Mouse (Mus musculus) thymus, postnatal 0 days (tissue): ENCODE data around the gene Rabepk. TPM values are rescaled to one million over a fixed set of nuclear protein-coding genes. Genes with fewer than 3 reads are reported as not detected.
"Not testable (repeated sequence)": the region's sequence is repeated elsewhere in the genome, so short reads cannot be mapped to it uniquely, and the experiment has no call there.

Experiments used
- DNase-seq: peaks from one replicate; pipeline ENCODE4 v3.0.0-alpha.2; 2015; ENCODE audit warnings: low spot score
- polyA plus RNA-seq: library from polyadenylated mRNA; unstranded; fragments of >200 nt; fragmentation: Nextera tagmentation; extraction: Ambion mirVana; gene quantifications from 2 replicates; pipeline ENCODE4 v1.2.1, GENCODE M21; 2015

Rabepk gene
- polyA plus RNA-seq, 1 experiment from 2014 or later, result 35.1 TPM

DNA sequence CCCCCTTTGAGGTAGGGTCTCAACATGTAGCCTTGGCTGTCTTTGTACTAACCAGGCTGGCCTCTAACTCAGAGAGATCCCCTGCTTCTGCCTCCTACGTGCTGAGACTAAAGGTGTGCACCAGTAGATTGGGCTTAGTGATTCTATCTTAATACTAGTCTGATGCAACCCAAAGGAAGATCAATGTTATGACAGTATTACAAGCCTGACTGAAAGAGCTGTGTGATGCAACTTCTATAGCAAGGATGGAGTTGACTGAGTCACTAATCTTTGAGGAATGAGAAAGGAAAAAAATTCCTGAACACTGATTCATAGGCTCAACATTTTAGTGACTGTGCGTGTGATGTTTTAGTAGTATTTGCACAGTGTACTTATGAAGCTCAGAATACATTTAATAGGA lies 29.7 kb downstream of the Rabepk start:
- DNase-seq, result no peak

DNA sequence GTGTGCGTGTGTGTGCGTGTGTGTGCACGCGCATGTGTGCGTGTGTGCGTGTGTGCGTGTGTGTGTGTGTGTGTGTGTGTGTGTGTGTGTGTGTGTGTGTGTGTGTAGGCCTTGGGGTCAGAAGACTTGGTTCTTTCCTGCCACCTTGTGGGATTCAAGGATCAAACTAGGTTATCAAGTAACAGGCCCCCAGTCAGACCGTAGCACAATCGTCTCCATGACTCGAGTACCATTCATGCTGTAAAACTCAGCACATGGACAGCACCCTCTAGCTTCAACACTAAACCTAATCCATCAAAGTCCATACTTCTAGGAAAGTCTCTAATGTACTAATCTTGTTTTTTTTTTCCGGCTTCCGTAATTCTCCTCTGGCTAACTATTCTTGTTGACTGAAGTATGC lies 34.9 kb downstream of the Rabepk start:
- no peak for DNase-seq

DNA sequence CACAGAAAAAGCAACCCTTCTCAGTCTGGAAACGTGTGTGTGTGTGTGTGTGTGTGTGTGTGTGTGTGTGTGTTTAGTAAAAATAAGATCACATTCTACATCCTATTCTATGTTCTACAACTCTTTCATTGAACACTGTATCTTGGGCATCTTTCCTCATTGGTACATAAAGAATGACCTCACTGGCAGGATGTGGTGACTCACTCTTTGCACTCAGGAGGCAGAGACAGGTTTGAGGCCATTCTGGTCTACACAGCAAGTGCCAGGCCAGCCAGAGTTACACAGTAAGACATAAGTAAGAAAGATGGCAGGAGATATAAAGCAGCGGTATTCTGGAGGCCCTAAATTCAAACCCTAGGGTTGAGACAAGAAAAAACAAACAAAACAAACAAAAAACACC lies 36.8 kb downstream of the Rabepk start:
- DNase-seq, result no peak

DNA sequence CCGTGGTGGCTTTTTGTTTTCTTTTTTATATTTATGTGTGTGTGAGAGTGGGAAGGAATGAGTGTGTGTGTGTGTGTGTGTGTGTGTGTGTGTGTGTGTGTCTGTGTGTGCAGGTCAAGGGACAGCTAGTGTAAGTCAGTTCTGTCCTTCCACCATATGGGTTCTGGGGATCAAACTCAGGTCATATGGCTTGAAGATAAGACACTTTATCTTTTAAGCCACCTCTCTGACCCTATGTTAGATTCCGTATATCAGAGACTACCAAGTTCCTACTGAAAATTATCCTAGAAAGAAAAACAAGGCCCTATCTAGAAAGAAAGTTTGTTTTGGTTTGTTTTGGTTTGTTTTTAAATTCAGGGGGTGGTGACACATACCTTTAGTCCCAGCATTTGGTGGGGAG lies 37.5 kb downstream of the Rabepk start:
- no peak for DNase-seq

DNA sequence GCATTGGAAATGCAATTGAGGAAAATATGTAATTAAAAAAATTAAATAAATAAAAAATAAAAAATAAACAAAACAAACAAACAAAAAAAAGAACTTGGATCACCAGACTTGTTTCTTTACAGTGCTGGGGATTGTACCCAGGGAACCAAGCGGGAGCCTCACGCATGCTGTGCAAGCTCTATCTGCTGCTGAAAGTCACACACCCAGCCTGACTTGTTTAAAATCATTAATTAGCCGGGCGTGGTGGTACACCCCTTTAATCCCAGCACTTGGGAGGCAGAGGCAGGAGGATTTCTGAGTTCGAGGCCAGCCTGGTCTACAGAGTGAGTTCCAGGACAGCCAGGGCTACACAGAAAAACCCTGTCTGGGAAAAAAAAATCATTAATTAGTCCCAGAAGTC lies 38.4 kb downstream of the Rabepk start:
- DNase-seq, result not testable (repeated sequence)

DNA sequence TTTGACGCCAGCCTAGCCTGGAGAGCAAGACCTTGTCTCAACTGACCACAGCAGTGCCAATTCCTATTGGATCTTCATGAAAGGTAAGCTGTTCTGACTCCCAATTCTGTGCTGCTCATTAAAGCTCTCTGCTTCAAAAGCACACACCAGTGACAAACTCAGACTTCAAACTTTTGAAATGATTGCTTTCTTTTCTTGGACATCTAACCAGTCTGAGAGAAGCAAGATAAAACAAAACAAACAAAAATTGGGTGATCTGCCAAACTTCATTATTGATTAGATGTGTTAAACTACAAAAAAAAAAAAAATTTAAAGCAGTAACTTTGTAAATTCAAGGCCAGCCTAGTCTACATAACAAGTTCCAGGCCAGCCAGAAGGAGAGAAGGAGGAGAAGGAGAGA lies 42.4 kb downstream of the Rabepk start:
- DNase-seq, result no peak

DNA sequence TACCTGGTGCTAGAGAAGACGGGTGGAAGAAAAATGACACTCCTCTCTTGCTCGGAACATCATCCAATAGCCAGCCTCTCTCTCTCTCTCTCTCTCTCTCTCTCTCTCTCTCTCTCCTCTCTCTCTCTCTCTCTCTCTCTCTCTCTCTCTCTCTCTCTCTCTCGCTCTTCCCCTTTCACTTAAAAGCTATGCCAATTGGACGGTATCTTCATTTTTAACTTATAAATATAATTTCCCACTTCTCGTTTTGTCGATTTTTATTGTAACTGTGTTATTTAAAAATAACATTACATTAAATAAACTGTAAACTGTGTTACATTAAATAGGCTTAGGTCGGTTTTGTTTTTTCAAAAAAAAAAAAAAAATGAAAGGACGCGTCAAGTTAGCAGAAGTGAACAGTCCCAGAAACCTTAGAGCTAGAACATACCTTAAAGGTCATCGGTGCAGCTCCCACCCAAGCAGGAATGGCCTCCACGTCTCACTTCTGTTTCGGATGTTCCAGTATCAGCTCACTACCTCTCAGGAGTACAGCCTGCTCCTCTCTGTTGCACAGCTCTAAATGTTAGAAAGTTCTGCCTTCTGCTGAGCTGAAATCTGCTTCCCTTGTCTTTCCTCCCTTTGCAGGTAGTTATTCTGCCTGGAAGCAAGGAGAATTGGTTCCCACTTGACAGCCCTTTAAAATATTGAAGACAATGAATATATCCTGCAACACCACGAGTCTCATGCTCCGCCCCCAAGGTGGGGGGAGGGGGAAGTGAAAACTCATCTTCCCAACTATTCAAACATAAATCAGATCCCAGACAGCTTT lies 45.0 kb downstream of the Rabepk start, which contains the start of gene Gapvd1:
Gapvd1 (minus strand) TSS at position 682 of the 808 bp plus-strand sequence.
- DNase-seq, result peak; percentile 44

DNA sequence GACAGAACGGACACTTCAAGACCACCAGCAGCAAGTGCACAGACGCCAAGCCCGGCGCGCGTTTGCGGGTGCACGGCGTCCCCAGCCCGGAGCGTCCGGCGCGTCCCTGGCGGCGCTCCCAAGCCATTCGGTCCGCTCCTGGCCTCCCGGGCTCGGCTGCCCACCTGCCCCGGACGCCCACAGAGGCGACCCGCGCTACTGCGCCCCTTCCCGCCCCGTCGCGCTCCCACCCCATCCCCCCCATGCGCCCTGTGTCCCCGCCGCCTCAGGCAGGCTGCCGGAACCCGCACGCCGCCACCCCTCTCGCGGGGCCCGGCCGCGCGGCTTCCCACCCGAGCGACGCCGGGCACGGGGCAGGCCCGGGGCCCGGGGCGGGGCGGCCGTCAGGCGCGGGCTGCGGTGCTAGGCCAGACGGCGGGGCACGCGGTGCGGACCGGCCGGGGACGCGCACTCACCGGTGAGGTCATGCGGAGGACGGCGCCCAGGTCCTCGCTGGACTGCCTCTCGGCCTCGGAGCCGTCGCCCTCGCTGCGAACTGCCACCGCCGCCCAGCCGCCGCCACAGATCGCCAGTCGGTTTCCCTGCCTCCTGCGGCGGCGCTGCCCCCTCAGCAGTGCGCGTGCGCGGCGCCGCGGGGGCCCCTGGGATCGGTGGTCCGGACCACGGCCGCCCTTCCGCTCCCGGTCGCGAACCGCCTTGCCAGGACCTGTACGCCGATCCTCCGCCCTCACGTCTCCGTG lies 45.7 kb downstream of the Rabepk start:
- peak; percentile 86 for DNase-seq

DNA sequence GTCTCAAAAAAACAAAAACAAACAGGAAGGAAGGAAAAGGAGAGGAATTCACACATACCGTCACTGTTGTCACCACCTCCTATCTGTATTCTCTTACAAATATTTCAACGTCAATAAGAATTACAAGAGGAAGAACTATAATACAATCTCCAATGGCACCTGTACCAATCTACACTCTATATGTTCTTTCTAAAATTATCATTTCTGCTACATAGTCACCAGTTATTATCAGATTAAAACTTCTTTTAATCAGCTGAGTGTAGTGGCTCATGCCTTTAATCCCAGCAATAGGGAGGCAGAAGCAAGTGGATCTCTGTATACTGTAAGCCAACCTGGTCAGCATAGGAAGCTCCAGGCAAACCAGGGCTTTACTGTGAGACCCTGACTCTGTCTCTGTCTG lies 49.5 kb downstream of the Rabepk start:
- DNase-seq, result no peak

DNA sequence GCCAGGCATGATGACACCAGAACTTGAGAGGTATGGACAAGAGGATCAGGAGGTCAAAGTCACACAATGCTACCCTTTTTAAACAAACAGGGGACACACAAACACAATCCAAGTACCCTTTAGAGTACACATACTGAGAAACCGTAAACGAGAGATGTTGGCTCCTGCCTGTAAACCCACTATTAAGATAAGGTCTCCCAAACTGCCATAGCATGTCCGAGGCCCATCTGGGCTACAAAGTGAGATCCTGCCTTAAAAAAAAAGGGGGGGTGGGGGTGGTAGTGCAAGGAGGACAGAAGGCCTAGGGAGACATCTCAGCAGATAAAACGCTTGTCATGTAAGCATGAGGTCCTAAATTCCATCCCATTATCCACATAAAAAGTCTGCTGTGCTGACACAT lies 51.2 kb downstream of the Rabepk start:
- DNase-seq, result no peak

DNA sequence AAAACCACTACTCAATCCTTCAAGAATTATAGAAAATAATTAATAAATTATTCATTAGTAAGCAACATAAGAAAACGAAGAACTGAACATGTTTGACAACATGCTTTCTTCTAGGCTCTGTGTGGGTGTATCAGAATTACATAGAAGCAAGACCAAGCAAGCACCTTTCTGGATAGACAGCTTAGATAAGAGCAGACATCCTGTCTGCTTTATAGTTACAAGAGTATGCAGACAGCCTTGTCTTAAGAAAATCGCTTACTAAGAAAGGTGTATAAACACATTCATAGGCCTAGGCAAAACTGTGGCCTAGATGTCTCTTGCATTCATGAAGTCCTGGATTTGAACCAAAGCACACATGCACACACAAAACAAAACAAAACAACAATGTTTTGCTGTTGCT lies 54.0 kb downstream of the Rabepk start:
- peak; percentile 9 for DNase-seq

DNA sequence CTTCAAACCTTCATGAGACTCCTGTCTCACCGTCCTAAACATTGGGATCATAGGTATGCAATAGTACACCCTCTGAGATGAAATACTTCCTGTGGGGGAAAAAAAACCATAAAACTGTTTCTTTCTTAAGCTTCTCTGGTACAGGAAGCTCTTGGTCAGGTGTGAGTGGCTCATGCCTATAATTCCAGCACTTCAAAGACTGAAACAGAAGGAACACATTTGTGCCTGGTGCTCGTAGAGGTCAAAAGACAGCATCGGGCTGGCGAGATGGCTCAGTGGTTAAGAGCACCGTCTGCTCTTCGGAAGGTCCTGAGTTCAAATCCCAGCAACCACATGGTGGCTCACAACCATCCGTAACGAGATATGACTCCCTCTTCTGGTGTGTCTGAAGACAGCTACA lies 55.2 kb downstream of the Rabepk start:
- peak; percentile 47 for DNase-seq

DNA sequence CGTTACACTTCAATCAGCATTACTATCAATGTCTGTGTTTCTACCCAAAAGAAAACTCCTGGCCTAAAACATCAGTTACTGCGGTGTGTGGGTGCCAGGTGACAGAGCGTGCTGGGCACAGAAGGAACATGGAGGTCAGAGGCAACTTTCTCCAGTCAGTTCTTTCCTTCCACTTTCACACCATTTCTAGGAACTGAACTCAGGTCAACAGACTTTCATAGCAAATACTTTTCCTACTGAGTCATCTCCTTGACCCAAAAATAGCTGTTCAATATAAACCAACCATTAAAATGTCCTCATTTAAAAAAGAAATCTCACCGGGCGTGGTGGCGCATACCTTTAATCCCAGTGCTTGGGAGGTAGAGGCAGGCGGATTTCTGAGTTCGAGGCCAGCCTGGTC lies 57.0 kb downstream of the Rabepk start:
- no peak for DNase-seq

DNA sequence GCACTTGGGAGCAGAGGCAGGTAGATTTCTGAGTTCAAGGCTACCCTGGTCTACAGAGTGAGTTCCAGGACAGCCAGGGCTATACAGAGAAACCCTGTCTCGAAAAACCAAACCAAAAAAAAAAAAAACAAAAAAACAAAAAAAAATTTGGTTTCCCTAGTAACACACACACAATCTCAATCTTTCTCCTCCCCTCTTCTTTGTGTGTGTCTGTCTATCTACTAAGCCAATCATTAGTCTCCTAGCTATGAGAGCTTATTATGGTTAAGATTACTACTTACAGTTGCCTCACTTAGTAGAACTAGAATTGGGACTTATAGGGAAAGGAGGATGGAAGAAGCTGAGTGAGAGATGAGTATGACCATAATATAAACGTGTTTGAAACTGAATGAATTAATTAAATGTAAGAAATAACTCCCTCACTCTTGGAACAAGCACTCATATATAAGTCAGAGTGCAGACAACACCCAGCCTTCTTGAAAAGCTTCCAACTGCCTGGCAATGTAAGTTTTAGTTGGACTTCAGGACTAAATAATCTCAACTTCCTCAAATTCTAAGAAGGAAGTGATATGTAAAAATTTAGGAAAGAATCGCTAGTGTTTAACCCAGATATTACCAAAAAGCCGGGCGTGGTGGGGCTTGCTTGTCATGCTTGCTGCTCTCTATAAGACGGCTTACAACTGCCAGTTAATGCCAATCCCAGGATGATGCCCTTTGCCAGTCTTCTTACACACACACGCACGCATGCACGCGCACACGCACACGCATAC lies 58.1 kb downstream of the Rabepk start:
- no peak for DNase-seq

DNA sequence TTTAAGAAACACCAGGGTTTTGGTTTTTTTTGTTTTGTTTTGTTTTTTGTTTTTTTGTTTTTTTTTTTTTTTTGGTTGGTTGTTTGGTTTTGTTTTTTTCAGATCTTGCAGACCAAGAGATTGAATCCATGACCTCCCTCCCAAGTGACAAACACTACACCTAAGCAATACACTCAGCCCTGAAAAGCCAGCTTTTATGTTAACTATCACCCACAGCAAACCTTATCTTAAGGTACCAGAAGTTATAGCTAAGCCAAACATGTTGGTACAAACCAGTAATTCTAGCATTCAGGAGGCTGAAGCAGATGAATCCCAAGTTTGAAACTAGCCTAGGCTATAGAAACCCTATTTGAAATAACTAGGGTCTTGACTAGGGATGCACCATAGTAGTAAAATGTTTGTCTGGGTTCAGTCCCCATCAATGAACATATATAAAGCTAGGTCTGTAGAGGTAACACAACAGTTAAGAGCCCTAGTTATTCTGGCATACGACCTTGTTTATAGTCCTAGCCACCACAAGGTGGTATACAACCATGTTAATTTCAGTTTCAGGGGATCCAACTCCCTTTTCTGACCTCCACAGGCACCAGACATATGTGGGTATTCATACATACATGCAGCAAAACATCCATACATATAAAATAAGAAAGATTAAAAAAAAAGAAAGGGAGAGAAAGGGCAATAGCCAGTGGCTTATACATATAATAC lies 59.9 kb downstream of the Rabepk start:
- no peak for DNase-seq

DNA sequence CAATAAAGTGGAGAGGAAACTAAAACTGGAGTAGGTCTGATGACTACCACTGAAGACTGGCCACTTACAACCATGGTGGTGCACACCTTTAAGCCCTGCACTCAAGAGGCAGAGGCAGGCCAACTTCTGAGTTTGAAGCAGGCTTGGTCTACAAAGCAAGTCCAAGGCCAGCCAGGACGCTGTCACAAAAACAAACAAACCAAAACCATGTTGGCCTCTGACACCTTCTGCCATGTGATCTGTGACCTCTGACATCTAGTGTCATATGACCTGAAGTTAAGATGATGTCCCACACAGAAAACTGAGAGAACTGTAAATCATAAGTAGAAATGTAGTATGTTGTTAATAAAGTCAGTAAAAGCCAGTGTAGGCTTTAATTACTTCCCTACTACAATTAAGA lies 61.8 kb downstream of the Rabepk start:
- DNase-seq, result no peak

DNA sequence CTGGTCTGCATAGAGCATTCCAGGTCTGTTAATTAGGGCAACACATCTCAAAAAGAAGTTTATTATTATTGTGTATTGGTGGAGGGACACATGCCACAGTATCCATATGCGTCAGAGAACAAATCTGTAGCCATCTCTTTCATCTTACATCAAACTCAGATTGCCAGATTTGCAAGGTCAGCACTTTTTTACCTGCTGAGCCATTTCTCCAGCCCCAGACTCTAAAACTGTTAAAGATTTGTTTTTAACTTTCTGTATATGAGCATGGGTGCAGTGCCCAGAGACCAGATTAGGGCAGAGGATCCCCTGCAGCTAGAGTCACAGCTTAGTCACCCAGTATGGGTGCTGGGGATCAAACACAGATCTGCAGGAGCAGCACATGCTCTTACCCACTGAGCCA lies 63.1 kb downstream of the Rabepk start:
- DNase-seq, result no peak
